Mouse (Mus musculus) liver, adult (tissue): Measurements from ENCODE around the gene Adarb2.

ENCODE experiments used
- GATA4 ChIP-seq: IDR thresholded peaks from 2 replicates; pipeline ENCODE4 v1.6.1; 2014; ENCODE audit warnings: mild to moderate bottlenecking, low read length; ENCODE audit not compliant: insufficient replicate concordance

Gene Adarb2

GRCm38 (mm10) chr13:8347147-8347546, 144.5 kb downstream of the Adarb2 start:
- TF ChIP-seq GATA4: no peak

- TF ChIP-seq GATA4: no peak
Observed at GRCm38 (mm10) chr13:8352341-8352740, 149.7 kb downstream of the Adarb2 start.

GRCm38 (mm10) chr13:8352952-8353351, 150.3 kb downstream of the Adarb2 start:
- no peak for TF ChIP-seq GATA4

DNA sequence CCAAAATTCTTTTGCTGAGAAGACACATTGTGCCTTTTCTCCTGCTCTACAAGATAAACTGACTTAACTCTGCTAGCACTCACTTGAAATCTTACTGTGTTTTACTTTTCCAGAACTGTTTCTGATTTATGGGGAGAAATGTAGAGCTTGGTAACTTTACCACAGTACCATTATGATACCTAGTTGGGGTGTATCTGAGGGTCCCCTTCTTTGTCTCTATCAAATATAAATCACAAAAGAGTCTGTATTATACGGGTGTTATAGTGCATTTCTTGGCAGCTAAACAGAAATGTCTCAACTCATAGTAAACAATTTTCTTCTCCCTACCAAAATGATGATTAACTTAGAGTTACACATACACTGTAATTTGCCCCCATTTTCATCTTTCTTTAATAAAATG, 162.9 kb downstream of the Adarb2 start:
- TF ChIP-seq GATA4: no peak

GRCm38 (mm10) chr13:8366087-8366486, 163.4 kb downstream of the Adarb2 start:
- no peak for TF ChIP-seq GATA4

DNA sequence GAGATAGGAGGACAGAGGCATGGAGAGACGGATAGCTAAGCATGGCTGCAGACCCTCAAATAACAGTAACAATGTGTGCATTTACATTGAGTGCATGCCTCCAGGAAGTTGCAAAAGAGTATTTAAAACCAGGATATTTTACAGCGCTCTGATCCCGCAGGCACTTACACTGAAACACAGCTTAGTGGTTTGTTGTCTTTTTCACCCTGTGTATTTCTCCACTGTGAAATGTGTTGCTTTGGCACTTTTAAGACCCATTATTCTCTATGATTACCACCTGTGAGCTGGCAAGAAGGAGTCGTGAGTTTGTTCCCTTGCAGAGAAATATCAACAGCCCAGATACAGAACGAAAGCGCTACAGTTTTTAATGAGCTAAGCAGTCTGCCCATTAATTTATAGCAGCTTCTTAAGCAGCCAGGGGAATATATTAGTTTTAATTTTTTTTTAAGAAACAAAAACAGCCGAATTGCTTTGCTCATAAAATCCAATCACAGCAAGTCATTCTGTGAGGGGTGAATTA, 167.3 kb downstream of the Adarb2 start:
- TF ChIP-seq GATA4: no peak

DNA sequence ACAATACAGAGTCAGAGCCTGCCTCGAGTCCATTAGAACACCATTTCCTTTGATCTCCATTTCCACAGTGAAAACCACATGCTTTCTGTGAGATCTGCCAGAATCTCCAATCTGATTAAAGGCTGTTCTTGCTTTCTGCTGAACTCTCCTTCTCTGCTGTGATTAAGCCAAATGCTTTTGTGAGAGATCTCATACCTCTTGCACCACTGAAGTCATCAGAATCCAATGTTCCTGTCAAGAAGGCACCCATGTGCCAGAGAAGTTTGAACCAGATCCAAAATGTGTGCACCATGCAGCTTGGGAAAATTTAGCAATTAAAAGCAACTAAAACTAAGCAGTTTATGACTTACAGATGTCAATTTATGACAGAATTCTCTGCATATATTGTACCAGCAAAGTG, 185.9 kb downstream of the Adarb2 start:
- TF ChIP-seq GATA4: no peak

- TF ChIP-seq GATA4: no peak
Observed at GRCm38 (mm10) chr13:8400265-8401041, 197.8 kb downstream of the Adarb2 start.

DNA sequence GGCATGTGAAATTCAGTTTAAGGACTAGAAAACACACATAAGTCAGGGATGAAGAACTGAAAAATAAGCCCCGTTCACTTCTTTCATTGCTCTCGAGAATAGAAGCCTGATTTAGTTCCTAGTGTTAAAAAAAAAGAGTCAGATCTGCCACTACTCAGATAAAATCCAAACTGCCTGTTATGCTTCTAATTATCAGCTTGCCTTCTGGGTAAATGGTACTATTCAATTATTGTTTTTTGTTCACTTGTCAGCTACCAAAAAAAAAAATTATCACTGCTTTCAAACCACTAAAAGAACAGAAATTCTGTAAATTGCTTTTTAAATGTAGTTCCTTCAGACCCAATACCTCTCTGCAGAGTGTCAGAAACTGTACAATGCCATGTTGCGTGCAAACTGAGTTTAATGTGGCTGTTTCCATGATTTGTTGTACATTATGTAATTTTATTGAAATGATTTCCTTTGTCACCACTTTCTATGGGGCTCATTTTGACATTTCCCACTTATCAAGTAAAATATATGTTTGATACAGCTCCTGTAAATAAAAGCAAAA, 199.7 kb downstream of the Adarb2 start:
- TF ChIP-seq GATA4: no peak

- no peak for TF ChIP-seq GATA4
Observed at GRCm38 (mm10) chr13:8406020-8406419, 203.4 kb downstream of the Adarb2 start.

DNA sequence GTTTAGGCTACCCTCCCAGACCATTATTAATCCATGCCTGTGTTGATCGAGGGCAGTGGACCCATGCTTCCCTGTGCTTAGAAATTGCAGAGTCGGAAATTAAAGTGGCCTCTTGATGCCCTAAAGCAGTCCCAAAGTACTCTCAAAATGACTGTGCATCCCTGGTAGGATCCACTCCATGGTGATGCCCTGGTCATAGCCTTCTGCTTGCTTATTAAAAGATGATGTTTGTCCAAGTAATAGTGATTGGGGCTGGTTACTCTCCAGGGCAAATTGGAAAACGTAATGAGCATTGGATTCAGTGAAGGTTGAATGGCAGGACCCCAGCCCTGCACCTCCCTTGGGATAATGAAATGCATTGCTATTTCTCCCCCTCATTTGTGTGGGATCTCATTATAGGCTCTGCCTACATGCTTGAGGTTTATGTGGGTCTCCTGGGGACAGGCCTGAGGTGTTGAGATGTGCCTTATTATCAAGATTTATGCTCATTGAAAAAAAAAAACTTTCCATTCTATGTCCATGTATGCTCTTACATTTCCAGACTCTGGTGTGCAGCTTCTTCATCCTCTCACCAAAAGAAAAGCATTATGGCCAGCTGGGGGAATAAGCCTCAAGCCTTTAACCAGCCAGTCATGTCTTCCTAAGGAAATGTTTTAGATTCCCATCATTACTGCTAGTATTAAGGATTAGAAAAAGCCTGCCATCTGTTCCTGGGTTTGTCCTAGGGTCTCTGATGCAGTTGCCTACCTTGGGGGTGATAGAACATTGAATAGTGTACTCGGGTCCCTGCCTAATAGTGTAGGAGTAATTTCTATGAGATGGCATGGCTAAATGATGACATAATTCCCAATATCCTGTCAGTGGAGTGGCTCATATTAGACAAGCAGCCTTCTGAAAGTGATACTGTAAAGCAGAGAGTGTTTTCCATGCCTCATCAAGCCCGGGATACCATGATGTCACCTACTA, 208.0 kb downstream of the Adarb2 start:
- TF ChIP-seq GATA4: no peak

GRCm38 (mm10) chr13:8424019-8424719, 221.5 kb downstream of the Adarb2 start:
- TF ChIP-seq GATA4: no peak

DNA sequence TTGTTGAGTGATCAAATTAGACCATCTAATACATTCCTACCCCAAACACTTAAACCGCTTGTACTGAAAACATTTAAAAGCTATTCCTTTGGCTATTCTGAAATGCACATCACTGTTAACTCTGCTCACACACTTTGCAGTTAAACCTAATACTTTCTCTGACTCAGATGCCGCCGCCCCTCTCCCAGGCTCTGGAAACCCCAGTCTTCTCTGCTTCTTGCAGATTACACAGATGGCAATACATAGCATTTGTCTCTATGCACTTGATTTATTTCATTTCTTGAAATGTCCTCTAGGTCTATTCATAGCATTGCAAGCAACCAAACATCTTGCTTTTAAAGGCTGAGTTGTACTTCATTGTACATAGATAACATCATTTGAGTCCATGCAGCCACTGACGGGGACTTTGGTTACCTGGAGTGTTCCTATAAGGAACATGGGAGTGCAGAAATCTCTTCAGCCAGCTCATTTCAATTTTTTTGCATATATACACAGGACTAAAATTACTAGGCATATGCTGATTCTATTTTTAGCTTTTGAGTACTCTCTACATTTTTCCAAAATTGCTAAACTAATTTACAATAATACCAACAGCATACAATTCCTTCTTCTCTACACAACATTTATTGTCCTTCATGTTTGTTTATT, 236.6 kb downstream of the Adarb2 start:
- no peak for TF ChIP-seq GATA4

- no peak for TF ChIP-seq GATA4
Observed at GRCm38 (mm10) chr13:8445415-8445814, 242.7 kb downstream of the Adarb2 start.

DNA sequence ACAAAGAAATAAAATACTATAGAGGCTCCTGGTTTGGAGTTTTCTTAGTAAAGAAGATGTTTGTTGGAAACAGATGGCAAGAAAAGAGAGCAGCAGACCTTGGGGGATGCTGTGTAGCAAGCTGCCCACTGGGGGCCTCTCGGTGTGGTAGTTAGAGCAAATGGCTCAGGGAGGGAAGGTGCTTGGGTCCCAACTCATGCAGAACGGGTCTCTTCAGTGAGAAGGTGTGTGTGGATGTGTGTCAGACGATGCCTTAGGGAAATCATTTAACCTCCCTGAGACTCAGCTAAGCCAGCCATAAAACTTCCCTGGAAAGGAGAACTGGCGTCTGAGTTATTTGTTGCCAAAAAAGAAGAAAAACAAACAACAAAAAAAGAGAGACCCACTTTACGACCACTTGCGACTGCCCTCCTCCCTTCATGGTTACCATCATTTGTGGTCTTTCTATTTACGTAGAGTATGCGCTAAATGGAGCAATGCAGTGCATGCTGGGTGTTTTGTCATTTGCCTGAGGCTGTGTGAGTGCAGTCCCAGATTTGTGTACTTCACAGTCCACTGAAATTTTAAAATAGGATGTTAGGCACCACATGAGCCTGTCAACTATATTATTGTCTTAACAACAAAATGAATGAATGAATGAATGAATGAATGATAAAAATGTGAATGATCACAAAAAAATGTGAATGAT, 245.7 kb downstream of the Adarb2 start:
- TF ChIP-seq GATA4: no peak
